Mouse (Mus musculus): ENCODE measurements at regions not wholly inside any gene's neighbourhood (a gene's known extent, or its start where the extent isn't known, plus 50 kb on each side); places are given as distances from the start of the nearest gene placed in this dataset.
"Not testable (repeated sequence)": the region's sequence is repeated elsewhere in the genome, so short reads cannot be mapped to it uniquely, and the experiment has no call there.

GRCm38 (mm10) chr7:73063556-73063955 lies 311.8 kb upstream of the Rgma start:
- WGBS = 81% methylated on average over 3 of the region's 3 CpGs
- ATAC-seq (replicated peaks; ENCODE audit: low FRiP score, low read depth) = no peak
- H3K9ac ChIP-seq (ENCODE audit: low read depth, low read length) = no peak overlapping the region
- H3K27me3 ChIP-seq (ENCODE audit: insufficient read depth, low read length) = no peaks in the 10 kb centered on the region
- no peak overlapping the region for H3K4me3 ChIP-seq (replicated peaks; ENCODE audit: low read depth, low read length)
- H3K36me3 ChIP-seq (ENCODE audit: insufficient read depth, low read length) = no peaks in the 10 kb centered on the region
- H3K27ac ChIP-seq = no peak overlapping the region
- no peaks in the 10 kb centered on the region for H3K4me1 ChIP-seq (replicated peaks; ENCODE audit: insufficient read depth, low read length)
- no peak overlapping the region for H3K4me2 ChIP-seq (ENCODE audit: low read length)
- no peak for DNase-seq (ENCODE audit: low spot score)
- no peaks in the 10 kb centered on the region for H3K9me3 ChIP-seq (replicated peaks; ENCODE audit: low read length)
- no peak for TF ChIP-seq CTCF (IDR thresholded peaks at IDR 0.05; ENCODE audit: low read depth)

GRCm38 (mm10) chr7:73068534-73068933 lies 306.8 kb upstream of the Rgma start:
- WGBS = 91% methylated on average over 1 of the region's 1 CpGs
- H3K9me3 ChIP-seq (replicated peaks; ENCODE audit: low read length) = no peaks in the 10 kb centered on the region
- H3K36me3 ChIP-seq (ENCODE audit: insufficient read depth, low read length) = no peaks in the 10 kb centered on the region
- no peak for TF ChIP-seq CTCF (IDR thresholded peaks at IDR 0.05; ENCODE audit: low read depth)
- DNase-seq (ENCODE audit: low spot score) = no peak
- H3K4me1 ChIP-seq (replicated peaks; ENCODE audit: insufficient read depth, low read length) = no peaks in the 10 kb centered on the region
- no peak overlapping the region for H3K4me3 ChIP-seq (replicated peaks; ENCODE audit: low read depth, low read length)
- no peaks in the 10 kb centered on the region for H3K27me3 ChIP-seq (ENCODE audit: insufficient read depth, low read length)
- H3K9ac ChIP-seq (ENCODE audit: low read depth, low read length) = no peak overlapping the region
- ATAC-seq (replicated peaks; ENCODE audit: low FRiP score, low read depth) = no peak
- H3K4me2 ChIP-seq (ENCODE audit: low read length) = no peak overlapping the region
- H3K27ac ChIP-seq = no peak overlapping the region

GRCm38 (mm10) chr7:73069352-73069751 lies 306.0 kb upstream of the Rgma start:
- no peaks in the 10 kb centered on the region for H3K36me3 ChIP-seq (ENCODE audit: insufficient read depth, low read length)
- H3K9ac ChIP-seq (ENCODE audit: low read depth, low read length) = no peak overlapping the region
- H3K27me3 ChIP-seq (ENCODE audit: insufficient read depth, low read length) = no peaks in the 10 kb centered on the region
- no peak overlapping the region for H3K27ac ChIP-seq
- H3K9me3 ChIP-seq (replicated peaks; ENCODE audit: low read length) = no peaks in the 10 kb centered on the region
- WGBS = 64% methylated on average over 4 of the region's 4 CpGs
- no peak overlapping the region for H3K4me3 ChIP-seq (replicated peaks; ENCODE audit: low read depth, low read length)
- no peak for TF ChIP-seq CTCF (IDR thresholded peaks at IDR 0.05; ENCODE audit: low read depth)
- no peak for ATAC-seq (replicated peaks; ENCODE audit: low FRiP score, low read depth)
- no peak overlapping the region for H3K4me2 ChIP-seq (ENCODE audit: low read length)
- DNase-seq (ENCODE audit: low spot score) = no peak
- no peaks in the 10 kb centered on the region for H3K4me1 ChIP-seq (replicated peaks; ENCODE audit: insufficient read depth, low read length)

- not testable (repeated sequence) for H3K9ac ChIP-seq (ENCODE audit: low read depth, low read length); H3K36me3 ChIP-seq (ENCODE audit: insufficient read depth, low read length); DNase-seq (ENCODE audit: low spot score); ATAC-seq (replicated peaks; ENCODE audit: low FRiP score, low read depth); H3K4me1 ChIP-seq (replicated peaks; ENCODE audit: insufficient read depth, low read length); H3K4me3 ChIP-seq (replicated peaks; ENCODE audit: low read depth, low read length); H3K27me3 ChIP-seq (ENCODE audit: insufficient read depth, low read length); H3K4me2 ChIP-seq (ENCODE audit: low read length); H3K9me3 ChIP-seq (replicated peaks; ENCODE audit: low read length); H3K27ac ChIP-seq
- 95% methylated on average over 7 of the region's 7 CpGs for WGBS
These were observed 299.9 kb upstream of the Rgma start for GRCm38 (mm10) chr7:73075391-73075790.

GRCm38 (mm10) chr7:73087496-73088185 lies 287.7 kb upstream of the Rgma start:
- 80% methylated on average over 10 of the region's 10 CpGs for WGBS
- no peak for DNase-seq (ENCODE audit: low spot score)
- Histone ChIP-seq H3K4me1 (replicated peaks; ENCODE audit: insufficient read depth, low read length) (no peaks in the 10 kb centered on the region), H3K36me3 (ENCODE audit: insufficient read depth, low read length) (no peaks in the 10 kb centered on the region), H3K27me3 (ENCODE audit: insufficient read depth, low read length) (no peaks in the 10 kb centered on the region), H3K27ac (no peak overlapping the region), H3K9ac (ENCODE audit: low read depth, low read length) (no peak overlapping the region), H3K4me3 (replicated peaks; ENCODE audit: low read depth, low read length) (no peak overlapping the region), H3K4me2 (ENCODE audit: low read length) (no peak overlapping the region), H3K9me3 (replicated peaks; ENCODE audit: low read length) (no peaks in the 10 kb centered on the region)
- ATAC-seq (replicated peaks; ENCODE audit: low FRiP score, low read depth) = no peak
- no peak for TF ChIP-seq CTCF (IDR thresholded peaks at IDR 0.05; ENCODE audit: low read depth)

- no peak for TF ChIP-seq CTCF (IDR thresholded peaks at IDR 0.05; ENCODE audit: low read depth)
- no peak for DNase-seq (ENCODE audit: low spot score)
- no peak overlapping the region for H3K4me2 ChIP-seq (ENCODE audit: low read length)
- no peak for ATAC-seq (replicated peaks; ENCODE audit: low FRiP score, low read depth)
- H3K4me1 ChIP-seq (replicated peaks; ENCODE audit: insufficient read depth, low read length) = no peaks in the 10 kb centered on the region
- no peak overlapping the region for H3K4me3 ChIP-seq (replicated peaks; ENCODE audit: low read depth, low read length)
- 91% methylated on average over 8 of the region's 8 CpGs for WGBS
- H3K9ac ChIP-seq (ENCODE audit: low read depth, low read length) = no peak overlapping the region
- H3K9me3 ChIP-seq (replicated peaks; ENCODE audit: low read length) = no peaks in the 10 kb centered on the region
- H3K27ac ChIP-seq = no peak overlapping the region
- H3K36me3 ChIP-seq (ENCODE audit: insufficient read depth, low read length) = no peaks in the 10 kb centered on the region
- H3K27me3 ChIP-seq (ENCODE audit: insufficient read depth, low read length) = no peaks in the 10 kb centered on the region
These were observed 287.0 kb upstream of the Rgma start for GRCm38 (mm10) chr7:73088321-73088720.

GRCm38 (mm10) chr7:73091758-73092157 lies 283.6 kb upstream of the Rgma start:
- Histone ChIP-seq H3K27ac (no peak overlapping the region), H3K4me2 (ENCODE audit: low read length) (no peak overlapping the region), H3K4me3 (replicated peaks; ENCODE audit: low read depth, low read length) (no peak overlapping the region), H3K9ac (ENCODE audit: low read depth, low read length) (no peak overlapping the region), H3K36me3 (ENCODE audit: insufficient read depth, low read length) (no peaks in the 10 kb centered on the region), H3K9me3 (replicated peaks; ENCODE audit: low read length) (no peaks in the 10 kb centered on the region), H3K4me1 (replicated peaks; ENCODE audit: insufficient read depth, low read length) (no peaks in the 10 kb centered on the region), H3K27me3 (ENCODE audit: insufficient read depth, low read length) (no peaks in the 10 kb centered on the region)
- ATAC-seq (replicated peaks; ENCODE audit: low FRiP score, low read depth) = no peak
- no peak for TF ChIP-seq CTCF (IDR thresholded peaks at IDR 0.05; ENCODE audit: low read depth)
- no peak for DNase-seq (ENCODE audit: low spot score)
- WGBS = 61% methylated on average over 3 of the region's 3 CpGs
